8 mouse cellular contexts compared by ENCODE assay signal in genomic region chr4:116878491-116878890, GRCm38 (mm10). TPM values are rescaled to one million over a fixed set of nuclear protein-coding genes. Genes with fewer than 3 reads are reported as not detected.
A peak's percentile ranks its signal among the peaks of the same experiment; 100 is the strongest.
DNase-seq lines count a peak whose midpoint lies in the region; ATAC-seq and TF ChIP-seq lines count a peak whose summit lies in the region.

No protein-coding gene starts in this region.

- no peaks in the 10 kb centered on the region for H3K9me3 ChIP-seq in forebrain, embryonic 14.5 days (replicated peaks; ENCODE audit: control insufficient read depth, low read length)
- H3K9me3 ChIP-seq in lung, embryonic 16.5 days (ENCODE audit: control insufficient read depth, low read length), result no peaks in the 10 kb centered on the region
- H3K9me3 ChIP-seq in stomach, embryonic 14.5 days (ENCODE audit: control insufficient read depth, low read depth, low read length), result no peaks in the 10 kb centered on the region

- H3K4me1 ChIP-seq in forebrain, embryonic 14.5 days (ENCODE audit: control insufficient read depth, insufficient read depth, low read length), result peaks cover 4% of the 10 kb centered on the region; the same call in 1 of the 2 replicates
- H3K4me1 ChIP-seq in lung, embryonic 16.5 days (replicated peaks; ENCODE audit: control insufficient read depth, insufficient read depth, low read length), result 0 out of 2 replicates have a peak, but pooled peaks cover 4% of the 10 kb centered on the region
- peaks cover 3% of the 10 kb centered on the region for H3K4me1 ChIP-seq in stomach, embryonic 14.5 days (ENCODE audit: control insufficient read depth, insufficient read depth, low read length)

- no peak for TF ChIP-seq CTCF in brain, embryonic 14.5 days (IDR thresholded peaks at IDR 0.05; ENCODE audit: borderline replicate concordance, extremely low read depth, insufficient read depth, insufficient read length)

- peak overlapping the region; percentile 99 for H3K27ac ChIP-seq in forebrain, embryonic 14.5 days (ENCODE audit: low read depth, low read length)
- no peak overlapping the region for H3K27ac ChIP-seq in lung, embryonic 16.5 days (ENCODE audit: low read length)
- no peak overlapping the region for H3K27ac ChIP-seq in stomach, embryonic 14.5 days (ENCODE audit: low read length)

- peak; percentile 35; the same call in 1 of the 2 replicates for ATAC-seq in forebrain, embryonic 14.5 days
- ATAC-seq in lung, embryonic 16.5 days (ENCODE audit: low read depth), result no peak
- ATAC-seq in stomach, embryonic 14.5 days (ENCODE audit: insufficient number of reproducible peaks, insufficient read depth, low FRiP score, low read depth), result no peak

- peak overlapping the region; percentile 93 for H3K9ac ChIP-seq in forebrain, embryonic 14.5 days (ENCODE audit: low read length)
- no peak overlapping the region for H3K9ac ChIP-seq in lung, embryonic 16.5 days (ENCODE audit: low read length)
- no peak overlapping the region for H3K9ac ChIP-seq in stomach, embryonic 14.5 days (replicated peaks; ENCODE audit: low read depth, low read length)

- no peak for TF ChIP-seq POLR2A in brain, embryonic 14.5 days (IDR thresholded peaks at IDR 0.05; ENCODE audit: borderline replicate concordance, extremely low read depth, insufficient read depth, insufficient read length, poor library complexity, severe bottlenecking)

- no peaks in the 10 kb centered on the region for H3K36me3 ChIP-seq in forebrain, embryonic 14.5 days (ENCODE audit: control insufficient read depth, insufficient read depth, low read length)
- no peaks in the 10 kb centered on the region for H3K36me3 ChIP-seq in lung, embryonic 16.5 days (ENCODE audit: control insufficient read depth, insufficient read depth, low read length)
- no peaks in the 10 kb centered on the region for H3K36me3 ChIP-seq in stomach, embryonic 14.5 days (ENCODE audit: control insufficient read depth, insufficient read depth, low read length)

- H3K4me3 ChIP-seq in forebrain, embryonic 14.5 days (ENCODE audit: low read depth, low read length), result peak overlapping the region; percentile 86
- peak overlapping the region; percentile 89 for H3K4me3 ChIP-seq in lung, embryonic 16.5 days (ENCODE audit: low read length)
- H3K4me3 ChIP-seq in stomach, embryonic 14.5 days (ENCODE audit: low read depth, low read length), result peak overlapping the region; percentile 82

- H3K4me2 ChIP-seq in forebrain, embryonic 14.5 days (ENCODE audit: low read length), result peak overlapping the region; percentile 69
- H3K4me2 ChIP-seq in lung, embryonic 16.5 days (ENCODE audit: low read depth, low read length), result peak overlapping the region; percentile 97
- peak overlapping the region; percentile 94 for H3K4me2 ChIP-seq in stomach, embryonic 14.5 days (replicated peaks; ENCODE audit: low read depth, low read length)

- intact Hi-C loops in heart, postnatal 25 days (cut with DNase I), result no loop called here

- H3K27me3 ChIP-seq in forebrain, embryonic 14.5 days (replicated peaks; ENCODE audit: control insufficient read depth, insufficient read depth, low read length), result no peaks in the 10 kb centered on the region
- peaks cover 20% of the 10 kb centered on the region for H3K27me3 ChIP-seq in lung, embryonic 16.5 days (ENCODE audit: control insufficient read depth, insufficient read depth, low read depth, low read length)
- H3K27me3 ChIP-seq in stomach, embryonic 14.5 days (ENCODE audit: control insufficient read depth, insufficient read depth, low read length), result 0 out of 2 replicates have a peak, but pooled peaks cover 3% of the 10 kb centered on the region

- DNase-seq in heart, adult 11 months, result peak; percentile 88
- DNase-seq in heart, postnatal 25 days (ENCODE audit: low spot score), result no peak
- DNase-seq in brain, embryonic 14.5 days (ENCODE audit: low read depth), result peak; percentile 92
- peak; percentile 93 for DNase-seq in forebrain, embryonic 14.5 days (ENCODE audit: low spot score)
- peak; percentile 33 for DNase-seq in kidney, postnatal 10 days
- no peak for DNase-seq in natural killer cell, adult 2 months (ENCODE audit: low spot score in 2 of 2)

- 1% methylated on average over 11 of the region's 11 CpGs for WGBS in forebrain, embryonic 14.5 days
- WGBS in lung, embryonic 16.5 days, result 5% methylated on average over 11 of the region's 11 CpGs
- 6% methylated on average over 11 of the region's 11 CpGs for WGBS in stomach, embryonic 14.5 days

RNA-seq across cellular contexts. Expression of gene Zswim5, which starts 1.3 kb away (rescaled TPM):
- total RNA-seq in heart, postnatal 25 days (2021), result 1 to 10 TPM in 1 of 2 experiments, under 1 TPM in 1; 0.94 to 1.2 TPM
- 30.1 and 36.0 TPM in 2 replicates for polyA plus RNA-seq in brain, embryonic 14.5 days (2012; rRNA removed)
- polyA plus RNA-seq in forebrain, embryonic 14.5 days (2014; fragmentation: Nextera tagmentation; extraction: Ambion mirVana), result 8.5 and 11.1 TPM in 2 replicates
- 0.40 and 0.70 TPM in 2 replicates for polyA plus RNA-seq in lung, embryonic 16.5 days (2015; fragmentation: Nextera tagmentation; extraction: Ambion mirVana)
- 0.49 and 0.69 TPM in 2 replicates for polyA plus RNA-seq in stomach, embryonic 14.5 days (2014; fragmentation: Nextera tagmentation; extraction: Ambion mirVana)

RNA-seq across cellular contexts. Expression of gene Hpdl, which starts 57.0 kb away (rescaled TPM):
- total RNA-seq in heart, postnatal 25 days (2021), result 1 to 10 TPM; 4.2 to 4.8 TPM
- polyA plus RNA-seq in brain, embryonic 14.5 days (2012; rRNA removed), result 0.34 and 0.64 TPM in 2 replicates
- polyA plus RNA-seq in forebrain, embryonic 14.5 days (2014; fragmentation: Nextera tagmentation; extraction: Ambion mirVana), result 0.77 and 0.78 TPM in 2 replicates
- 0.40 and 0.49 TPM in 2 replicates for polyA plus RNA-seq in lung, embryonic 16.5 days (2015; fragmentation: Nextera tagmentation; extraction: Ambion mirVana)
- polyA plus RNA-seq in stomach, embryonic 14.5 days (2014; fragmentation: Nextera tagmentation; extraction: Ambion mirVana), result 0.22 and 1.2 TPM in 2 replicates

Comparison
In these comparisons a context has a peak if more than half of its experiments do, and no peak if none do; other contexts are left out.
1. DNase-seq: peak in heart, adult 11 months (single experiment), brain, embryonic 14.5 days (single experiment), forebrain, embryonic 14.5 days (single experiment) and kidney, postnatal 10 days (single experiment); none in heart, postnatal 25 days (single experiment) and natural killer cell, adult 2 months (0 of 2).
2. Peak in every context shown above with its lines, with median percentiles within 50 percentile points of each other: H3K4me2 ChIP-seq and H3K4me3 ChIP-seq.